Mouse (Mus musculus): Measurements from ENCODE around the gene 1700028P14Rik. TPM values are rescaled to one million over a fixed set of nuclear protein-coding genes. Genes with fewer than 3 reads are reported as not detected.

The 1700028P14Rik gene
- polyA plus RNA-seq, 1 experiment from 2014 or later, result not detected

DNA sequence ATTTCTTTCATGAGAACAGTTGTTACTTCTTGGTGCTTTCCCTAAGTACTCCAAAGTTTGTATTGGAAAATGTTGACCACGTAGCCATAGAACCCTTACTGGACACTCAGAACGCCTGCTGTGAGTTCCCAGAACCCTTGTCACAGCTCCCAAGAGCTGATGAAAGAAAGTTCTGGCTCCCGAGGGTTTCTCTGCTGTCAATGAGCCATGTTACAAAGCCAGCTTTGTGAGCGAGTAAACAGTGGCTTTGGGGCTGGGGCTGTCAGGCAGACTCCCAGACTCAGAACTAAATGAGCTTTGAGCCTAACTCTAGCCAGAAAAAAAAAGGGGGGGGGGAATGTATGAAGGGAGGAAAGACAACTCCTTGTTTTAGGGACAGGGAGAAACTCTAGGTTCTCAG is 120.7 kb downstream of the 1700028P14Rik start:
- no peaks in the 10 kb centered on the region for H3K36me3 ChIP-seq (ENCODE audit: control insufficient read depth, insufficient read depth, low read length)
- no peak overlapping the region for H3K4me3 ChIP-seq (ENCODE audit: low read depth, low read length)
- H3K27ac ChIP-seq (ENCODE audit: low read depth, low read length), result no peak overlapping the region
- no peaks in the 10 kb centered on the region for H3K9me3 ChIP-seq (ENCODE audit: control insufficient read depth, low read length)
- no peak overlapping the region for H3K4me2 ChIP-seq
- H3K4me1 ChIP-seq (replicated peaks; ENCODE audit: control insufficient read depth, insufficient read depth, low read length), result no peaks in the 10 kb centered on the region
- DNase-seq (ENCODE audit: low spot score) (no peak), ATAC-seq (replicated peaks; ENCODE audit: low FRiP score) (no peak)
- 58% methylated on average over 4 of the region's 4 CpGs for WGBS
- no peaks in the 10 kb centered on the region for H3K27me3 ChIP-seq (replicated peaks; ENCODE audit: control insufficient read depth, insufficient read depth, low read length)
- H3K9ac ChIP-seq (ENCODE audit: low read depth, low read length), result no peak overlapping the region

DNA sequence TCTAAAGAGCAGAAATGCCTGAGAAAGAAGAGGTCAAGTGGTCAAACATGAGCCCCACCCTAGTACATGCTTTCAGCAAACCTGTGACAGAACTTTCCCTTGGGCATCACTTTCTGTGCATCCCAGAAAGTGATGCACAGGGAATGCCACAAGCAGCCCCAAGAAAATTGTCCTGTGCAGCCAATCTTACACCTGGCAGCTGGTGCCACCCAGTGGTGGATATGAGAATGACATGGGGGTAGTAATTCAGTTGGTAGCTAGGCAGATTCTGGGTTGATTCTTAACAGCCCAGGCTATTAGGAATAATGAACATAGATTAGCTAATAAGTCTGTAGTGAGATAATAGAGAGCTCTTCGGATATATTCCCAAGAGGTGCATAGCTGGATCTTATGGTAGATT is 128.9 kb downstream of the 1700028P14Rik start:
- Histone ChIP-seq H3K4me2 (no peak overlapping the region), H3K27ac (ENCODE audit: low read depth, low read length) (no peak overlapping the region), H3K4me3 (ENCODE audit: low read depth, low read length) (no peak overlapping the region), H3K9ac (ENCODE audit: low read depth, low read length) (no peak overlapping the region), H3K36me3 (ENCODE audit: control insufficient read depth, insufficient read depth, low read length) (no peaks in the 10 kb centered on the region), H3K9me3 (ENCODE audit: control insufficient read depth, low read length) (no peaks in the 10 kb centered on the region), H3K4me1 (replicated peaks; ENCODE audit: control insufficient read depth, insufficient read depth, low read length) (no peaks in the 10 kb centered on the region), H3K27me3 (replicated peaks; ENCODE audit: control insufficient read depth, insufficient read depth, low read length) (no peaks in the 10 kb centered on the region)
- ATAC-seq (replicated peaks; ENCODE audit: low FRiP score) (no peak), DNase-seq (ENCODE audit: low spot score) (peak; percentile 38)
- 11% methylated on average over 1 of the region's 1 CpGs for WGBS

DNA sequence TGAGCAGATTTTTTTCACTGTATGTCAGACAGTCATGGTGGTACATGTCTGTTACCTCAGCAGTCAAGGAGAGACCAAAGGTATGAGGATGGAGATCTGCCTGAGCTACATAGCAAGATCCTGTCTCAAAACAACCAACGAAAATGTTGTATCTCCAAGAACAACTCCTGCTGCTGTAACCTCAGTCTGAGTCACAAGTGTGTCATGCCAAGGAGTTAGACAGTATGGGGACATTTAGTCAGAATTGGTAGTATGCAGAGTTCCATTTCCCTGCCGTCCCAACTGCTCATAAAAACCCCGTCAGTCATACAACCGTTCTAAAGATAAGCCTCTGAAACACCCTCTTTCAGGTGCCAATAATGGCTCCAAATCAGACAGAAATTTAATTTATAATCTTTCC is 130.8 kb downstream of the 1700028P14Rik start:
- no peak for DNase-seq (ENCODE audit: low spot score)
- Histone ChIP-seq H3K4me2 (no peak overlapping the region), H3K9ac (ENCODE audit: low read depth, low read length) (no peak overlapping the region), H3K9me3 (ENCODE audit: control insufficient read depth, low read length) (no peaks in the 10 kb centered on the region), H3K27me3 (replicated peaks; ENCODE audit: control insufficient read depth, insufficient read depth, low read length) (no peaks in the 10 kb centered on the region), H3K4me1 (replicated peaks; ENCODE audit: control insufficient read depth, insufficient read depth, low read length) (no peaks in the 10 kb centered on the region), H3K36me3 (ENCODE audit: control insufficient read depth, insufficient read depth, low read length) (no peaks in the 10 kb centered on the region), H3K27ac (ENCODE audit: low read depth, low read length) (no peak overlapping the region), H3K4me3 (ENCODE audit: low read depth, low read length) (no peak overlapping the region)
- ATAC-seq (replicated peaks; ENCODE audit: low FRiP score), result no peak
- WGBS, result 83% methylated on average over 4 of the region's 4 CpGs

DNA sequence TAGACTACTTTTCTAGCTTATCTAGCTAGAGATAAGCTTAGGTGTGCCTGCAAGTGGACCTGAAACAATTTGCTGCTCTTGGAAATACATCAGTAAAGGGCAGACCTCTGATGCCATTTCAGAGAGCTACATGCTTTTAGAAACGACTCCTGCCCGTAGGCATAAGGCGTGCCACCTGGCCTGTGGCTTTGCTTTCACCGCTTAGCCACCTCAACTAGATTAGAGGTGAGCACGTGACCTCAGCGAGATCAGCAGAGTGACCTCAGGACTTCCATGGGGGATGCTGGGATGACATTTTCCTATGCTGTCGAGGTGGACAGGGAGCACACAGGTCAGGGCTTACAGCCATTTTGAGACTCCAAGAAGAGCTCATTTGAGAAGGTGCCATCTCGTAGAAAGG is 131.5 kb downstream of the 1700028P14Rik start:
- WGBS, result 79% methylated on average over 8 of the region's 8 CpGs
- ATAC-seq (replicated peaks; ENCODE audit: low FRiP score) (no peak), DNase-seq (ENCODE audit: low spot score) (no peak)

DNA sequence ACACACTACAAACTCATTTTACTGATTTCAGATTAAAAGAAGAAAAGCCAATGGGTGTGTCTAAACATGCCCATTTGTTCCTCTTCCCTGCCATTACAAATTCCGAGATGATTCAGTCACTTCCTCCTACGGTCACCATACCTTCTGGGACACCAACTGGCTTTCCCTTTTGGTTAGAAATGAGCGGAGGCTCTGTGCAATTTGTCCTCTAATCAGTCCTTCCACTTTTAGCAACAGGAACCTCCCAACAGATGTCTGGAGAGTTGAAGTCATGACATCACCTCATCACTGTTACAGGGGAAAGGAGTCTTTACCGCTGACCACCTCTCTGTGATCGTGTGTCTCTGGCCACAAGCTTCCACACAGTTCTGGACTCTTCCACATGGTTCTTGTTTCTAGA is 132.0 kb downstream of the 1700028P14Rik start:
- H3K27ac ChIP-seq (ENCODE audit: low read depth, low read length), result no peak overlapping the region
- DNase-seq (ENCODE audit: low spot score) (no peak), ATAC-seq (replicated peaks; ENCODE audit: low FRiP score) (no peak)
- no peak overlapping the region for H3K9ac ChIP-seq (ENCODE audit: low read depth, low read length)
- no peaks in the 10 kb centered on the region for H3K4me1 ChIP-seq (replicated peaks; ENCODE audit: control insufficient read depth, insufficient read depth, low read length)
- no peak overlapping the region for H3K4me2 ChIP-seq
- no peaks in the 10 kb centered on the region for H3K27me3 ChIP-seq (replicated peaks; ENCODE audit: control insufficient read depth, insufficient read depth, low read length)
- 41% methylated on average over 5 of the region's 5 CpGs for WGBS
- no peaks in the 10 kb centered on the region for H3K36me3 ChIP-seq (ENCODE audit: control insufficient read depth, insufficient read depth, low read length)
- no peaks in the 10 kb centered on the region for H3K9me3 ChIP-seq (ENCODE audit: control insufficient read depth, low read length)
- no peak overlapping the region for H3K4me3 ChIP-seq (ENCODE audit: low read depth, low read length)

More for the DNA sequence above, 131.5 kb downstream of the 1700028P14Rik start:
- Histone ChIP-seq H3K36me3 (ENCODE audit: control insufficient read depth, insufficient read depth, low read length) (no peaks in the 10 kb centered on the region), H3K9ac (ENCODE audit: low read depth, low read length) (no peak overlapping the region), H3K4me1 (replicated peaks; ENCODE audit: control insufficient read depth, insufficient read depth, low read length) (no peaks in the 10 kb centered on the region), H3K9me3 (ENCODE audit: control insufficient read depth, low read length) (no peaks in the 10 kb centered on the region), H3K4me2 (no peak overlapping the region), H3K27me3 (replicated peaks; ENCODE audit: control insufficient read depth, insufficient read depth, low read length) (no peaks in the 10 kb centered on the region), H3K4me3 (ENCODE audit: low read depth, low read length) (no peak overlapping the region), H3K27ac (ENCODE audit: low read depth, low read length) (no peak overlapping the region)

DNA sequence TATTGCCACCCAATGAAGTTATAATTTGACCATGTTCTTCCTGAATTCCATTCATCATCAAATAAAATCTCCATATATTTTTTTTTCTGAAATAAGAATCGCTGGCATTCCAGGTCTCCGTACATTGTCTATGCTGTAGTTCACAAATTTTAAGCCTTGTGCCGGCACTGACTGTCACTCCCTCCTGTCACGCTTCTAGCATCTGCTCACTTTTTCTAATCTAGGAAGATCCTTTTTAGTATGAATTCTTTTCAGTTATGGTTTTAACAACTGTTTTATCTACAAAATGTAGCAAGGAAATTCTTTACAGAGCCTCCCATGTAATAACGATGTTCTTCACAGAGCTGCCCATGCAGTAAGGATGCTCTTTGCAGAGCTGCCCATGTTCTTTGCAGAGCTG is 134.1 kb downstream of the 1700028P14Rik start:
- H3K4me1 ChIP-seq (replicated peaks; ENCODE audit: control insufficient read depth, insufficient read depth, low read length), result no peaks in the 10 kb centered on the region
- H3K27me3 ChIP-seq (replicated peaks; ENCODE audit: control insufficient read depth, insufficient read depth, low read length), result no peaks in the 10 kb centered on the region
- H3K27ac ChIP-seq (ENCODE audit: low read depth, low read length), result no peak overlapping the region
- DNase-seq (ENCODE audit: low spot score) (no peak), ATAC-seq (replicated peaks; ENCODE audit: low FRiP score) (no peak)
- H3K9ac ChIP-seq (ENCODE audit: low read depth, low read length), result no peak overlapping the region
- no peaks in the 10 kb centered on the region for H3K36me3 ChIP-seq (ENCODE audit: control insufficient read depth, insufficient read depth, low read length)
- WGBS, result 91% methylated on average over 5 of the region's 5 CpGs
- H3K4me3 ChIP-seq (ENCODE audit: low read depth, low read length), result no peak overlapping the region
- no peaks in the 10 kb centered on the region for H3K9me3 ChIP-seq (ENCODE audit: control insufficient read depth, low read length)
- no peak overlapping the region for H3K4me2 ChIP-seq

DNA sequence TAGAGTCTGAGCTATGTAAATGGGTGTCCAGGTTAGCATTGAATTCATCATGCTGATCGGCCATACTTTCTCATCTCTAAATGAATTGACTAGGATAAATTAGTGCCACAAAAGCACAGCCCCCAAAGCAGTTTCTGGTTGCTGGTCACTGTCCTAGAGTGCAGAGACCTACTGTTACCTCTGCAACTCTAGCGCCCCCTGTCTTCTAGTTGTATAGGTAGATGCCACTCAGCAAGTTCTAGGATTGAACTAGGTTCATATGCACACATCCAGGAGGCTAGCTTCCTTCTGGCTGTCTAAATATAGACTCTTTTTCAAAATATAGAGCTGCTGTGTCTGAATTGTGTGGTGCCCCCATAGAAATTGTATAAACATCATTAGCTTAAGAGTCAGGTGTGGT is 141.3 kb downstream of the 1700028P14Rik start:
- 36% methylated on average over 2 of the region's 2 CpGs for WGBS
- no peak for ATAC-seq (replicated peaks; ENCODE audit: low FRiP score)

More for the DNA sequence above, 141.3 kb downstream of the 1700028P14Rik start:
- H3K36me3 ChIP-seq (ENCODE audit: control insufficient read depth, insufficient read depth, low read length), result no peaks in the 10 kb centered on the region
- no peak overlapping the region for H3K27ac ChIP-seq (ENCODE audit: low read depth, low read length)
- no peak overlapping the region for H3K9ac ChIP-seq (ENCODE audit: low read depth, low read length)
- no peaks in the 10 kb centered on the region for H3K27me3 ChIP-seq (replicated peaks; ENCODE audit: control insufficient read depth, insufficient read depth, low read length)
- no peaks in the 10 kb centered on the region for H3K9me3 ChIP-seq (ENCODE audit: control insufficient read depth, low read length)
- DNase-seq (ENCODE audit: low spot score), result no peak
- no peaks in the 10 kb centered on the region for H3K4me1 ChIP-seq (replicated peaks; ENCODE audit: control insufficient read depth, insufficient read depth, low read length)
- H3K4me2 ChIP-seq, result no peak overlapping the region
- no peak overlapping the region for H3K4me3 ChIP-seq (ENCODE audit: low read depth, low read length)

Other genes with a start within 250 kb of the 1700028P14Rik start
- gene Mamdc2, start 204.4 kb downstream of the 1700028P14Rik start, polyA plus RNA-seq (2014; fragmentation: Nextera tagmentation; extraction: Ambion mirVana), result 0.29 and 0.58 TPM in 2 replicates
- gene Ptar1, start 34.6 kb upstream of the 1700028P14Rik start, polyA plus RNA-seq (2014; fragmentation: Nextera tagmentation; extraction: Ambion mirVana), result 5.8 and 8.0 TPM in 2 replicates
- 0.06 and 0.10 TPM in 2 replicates for gene Apba1, start 106.1 kb upstream of the 1700028P14Rik start, polyA plus RNA-seq (2014; fragmentation: Nextera tagmentation; extraction: Ambion mirVana)

Data from liver, embryonic 11.5 days (tissue).